Mouse (Mus musculus): ENCODE data around the gene Anapc16.
A peak's percentile ranks its signal among the peaks of the same experiment; 100 is the strongest.

The Anapc16 gene

GRCm38 (mm10) chr10:59971813-59972212, 31.1 kb downstream of the Anapc16 start:
- DNase-seq (ENCODE audit: low spot score in 2 of 2), result no peak

GRCm38 (mm10) chr10:59970450-59971062, 32.4 kb downstream of the Anapc16 start:
- no peak for DNase-seq (ENCODE audit: low spot score in 2 of 2)

- peak in 1 of 2 experiments; percentile 61 for DNase-seq (ENCODE audit: low spot score in 2 of 2)
Observed at GRCm38 (mm10) chr10:59969821-59970449, 33.0 kb downstream of the Anapc16 start.

- DNase-seq (ENCODE audit: low spot score in 2 of 2), result no peak
Observed at GRCm38 (mm10) chr10:59967309-59967942, 35.5 kb downstream of the Anapc16 start.

DNA sequence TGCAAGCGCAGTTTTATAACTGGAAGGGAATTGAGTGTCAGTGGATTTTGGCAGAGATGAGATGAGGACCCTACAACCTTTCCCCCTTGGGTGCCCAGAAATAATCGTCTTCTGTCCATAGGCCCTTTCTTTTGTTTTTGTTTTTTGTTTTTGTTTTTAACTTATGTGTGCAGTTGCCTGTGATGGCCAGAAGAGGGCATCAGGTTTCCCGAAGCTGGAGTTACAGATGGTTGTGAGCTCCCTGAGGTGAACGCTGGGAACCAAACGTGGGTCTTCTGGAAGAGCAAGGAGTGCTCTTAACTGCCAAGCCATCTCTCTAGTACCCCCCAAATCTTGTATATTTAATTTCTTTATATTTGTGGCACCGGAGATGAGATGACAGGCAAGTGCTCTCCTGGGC, 36.2 kb downstream of the Anapc16 start:
- no peak for DNase-seq (ENCODE audit: low spot score in 2 of 2)

DNA sequence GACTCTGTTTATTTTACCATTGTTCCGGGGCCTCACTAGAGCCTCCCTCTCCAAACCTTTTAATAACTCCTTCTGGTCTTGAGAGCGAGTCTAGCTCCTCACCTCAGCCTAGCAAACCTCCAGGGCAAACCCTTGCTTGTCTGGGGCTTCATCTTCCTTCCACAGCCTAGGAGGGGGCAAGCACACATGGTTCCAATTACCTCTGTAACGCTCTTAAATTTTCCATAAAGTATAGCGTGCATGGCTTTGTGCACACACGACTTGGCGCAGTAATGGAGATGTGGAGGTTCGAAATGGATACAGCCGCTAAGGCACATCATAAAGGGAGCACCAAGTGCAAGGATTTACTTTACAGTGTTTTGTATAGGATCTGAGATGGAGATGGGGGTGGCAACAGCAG, 37.1 kb downstream of the Anapc16 start:
- no peak for DNase-seq (ENCODE audit: low spot score in 2 of 2)

GRCm38 (mm10) chr10:59965362-59965695, 37.6 kb downstream of the Anapc16 start:
- no peak for DNase-seq (ENCODE audit: low spot score in 2 of 2)

DNA sequence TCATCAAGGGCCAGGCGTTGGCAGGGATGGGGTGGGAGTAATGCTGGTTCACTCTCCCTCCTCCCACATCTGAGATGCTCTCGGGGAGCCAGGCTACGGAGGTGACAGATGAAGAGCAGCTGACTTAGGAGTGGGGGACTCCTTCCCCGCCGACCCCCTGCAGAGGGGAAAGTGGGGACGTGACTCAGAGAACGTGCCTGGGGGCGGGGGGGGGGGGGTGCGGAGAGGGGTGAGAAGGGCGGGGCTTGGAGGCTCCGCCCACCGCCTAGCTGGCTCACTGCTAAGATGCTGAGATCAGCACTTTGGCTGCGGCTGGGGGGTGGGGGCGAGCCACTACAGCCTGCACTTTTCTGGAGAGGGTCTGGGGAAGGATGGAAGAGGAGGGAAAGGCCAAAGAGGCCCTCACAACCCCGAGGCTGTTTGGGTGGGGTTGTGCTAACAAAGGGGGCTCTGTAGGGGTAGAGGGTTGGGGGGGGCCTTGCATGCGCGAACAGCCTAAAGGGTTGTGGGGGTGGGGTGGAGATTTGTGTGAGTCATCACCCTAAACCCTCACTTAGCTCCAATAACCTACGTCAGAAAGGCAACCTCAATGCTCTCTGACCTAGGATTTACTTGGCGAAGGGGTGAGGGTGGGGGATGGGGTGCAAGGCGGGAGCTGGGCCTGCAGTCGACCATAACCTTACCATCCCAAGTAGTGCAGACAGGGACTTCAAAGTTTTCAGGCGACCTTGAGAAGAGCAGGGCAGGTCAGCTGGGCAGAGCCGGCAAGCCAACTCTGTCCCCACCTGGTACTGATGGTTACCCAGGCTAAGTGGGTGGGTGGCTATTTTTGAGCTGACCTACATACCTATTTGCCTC, 38.2 kb downstream of the Anapc16 start:
- DNase-seq (ENCODE audit: low spot score in 2 of 2), result no peak

GRCm38 (mm10) chr10:59963609-59964008, 39.3 kb downstream of the Anapc16 start:
- DNase-seq (ENCODE audit: low spot score in 2 of 2), result no peak

GRCm38 (mm10) chr10:59959517-59959916, 43.4 kb downstream of the Anapc16 start:
- DNase-seq (ENCODE audit: low spot score in 2 of 2), result no peak

GRCm38 (mm10) chr10:59958458-59958857, 44.5 kb downstream of the Anapc16 start:
- DNase-seq (ENCODE audit: low spot score in 2 of 2), result no peak

DNA sequence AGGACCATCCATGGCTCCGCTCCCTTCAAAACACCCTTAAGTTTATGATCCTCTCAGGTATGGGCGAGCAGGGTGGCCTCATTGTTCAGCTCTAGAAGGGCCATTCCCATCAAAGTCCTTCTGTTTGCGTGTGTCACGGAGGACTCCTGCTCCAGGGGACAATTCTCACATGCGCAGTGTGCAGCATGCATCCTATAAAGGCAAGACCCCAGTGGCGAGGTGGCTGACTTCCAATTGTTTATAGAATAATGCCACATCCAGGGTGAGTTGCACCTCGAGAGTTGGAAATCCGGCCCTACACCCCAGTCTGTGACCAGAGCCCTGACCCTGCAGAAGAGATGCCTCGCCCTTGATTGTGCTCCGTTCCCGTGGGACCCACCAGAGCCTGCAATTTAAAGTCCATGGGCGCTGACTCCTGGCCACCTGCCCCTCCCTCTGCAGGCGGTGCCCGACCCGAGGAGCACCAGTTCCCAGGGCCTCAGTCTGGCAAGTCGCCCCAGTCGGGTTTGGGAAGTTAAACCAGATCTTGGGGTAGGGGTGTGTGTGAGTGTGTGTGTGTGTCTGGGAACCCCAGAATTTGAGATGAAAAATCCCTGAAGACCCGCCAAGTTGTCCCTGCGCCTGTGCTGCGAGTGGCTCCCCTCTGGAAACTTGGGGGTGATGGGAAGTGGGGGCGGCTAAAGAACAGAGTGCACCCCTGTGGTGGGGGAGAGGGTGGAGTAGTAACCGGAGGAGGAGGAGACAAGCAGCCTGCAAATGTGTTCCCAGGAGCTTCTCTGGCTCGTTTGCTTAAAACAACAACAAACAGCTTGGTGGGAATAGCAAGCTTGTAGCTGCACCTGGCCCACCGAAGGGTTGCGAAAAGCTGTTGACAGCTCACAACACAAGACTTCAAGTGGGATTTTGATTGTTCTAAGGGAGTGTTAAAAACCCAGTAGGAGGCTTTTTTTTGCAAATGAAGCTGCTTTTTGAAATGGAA, 45.5 kb downstream of the Anapc16 start:
- no peak for DNase-seq (ENCODE audit: low spot score in 2 of 2)

DNA sequence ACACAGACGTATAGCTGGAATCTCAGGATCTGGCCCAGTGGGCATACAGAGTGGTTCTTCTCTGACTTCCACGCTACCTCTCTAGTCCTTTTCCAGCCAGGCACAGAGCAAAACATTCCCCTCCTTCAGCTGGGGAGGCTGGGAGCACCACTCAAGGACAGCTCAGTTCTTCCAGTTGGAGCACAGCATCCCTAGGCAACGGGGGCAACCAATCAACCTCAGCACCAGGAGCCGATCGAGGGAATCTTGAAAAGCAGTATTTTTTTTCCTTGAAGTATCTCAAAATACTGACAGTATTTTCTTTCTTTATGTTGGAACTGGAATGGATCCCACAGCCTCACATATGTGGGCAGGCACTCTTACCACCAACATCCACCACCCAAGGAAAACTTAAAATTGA, 46.3 kb downstream of the Anapc16 start:
- DNase-seq (ENCODE audit: low spot score in 2 of 2), result no peak

- DNase-seq (ENCODE audit: low spot score in 2 of 2), result no peak
Observed at GRCm38 (mm10) chr10:59953564-59954039, 49.3 kb downstream of the Anapc16 start.

DNA sequence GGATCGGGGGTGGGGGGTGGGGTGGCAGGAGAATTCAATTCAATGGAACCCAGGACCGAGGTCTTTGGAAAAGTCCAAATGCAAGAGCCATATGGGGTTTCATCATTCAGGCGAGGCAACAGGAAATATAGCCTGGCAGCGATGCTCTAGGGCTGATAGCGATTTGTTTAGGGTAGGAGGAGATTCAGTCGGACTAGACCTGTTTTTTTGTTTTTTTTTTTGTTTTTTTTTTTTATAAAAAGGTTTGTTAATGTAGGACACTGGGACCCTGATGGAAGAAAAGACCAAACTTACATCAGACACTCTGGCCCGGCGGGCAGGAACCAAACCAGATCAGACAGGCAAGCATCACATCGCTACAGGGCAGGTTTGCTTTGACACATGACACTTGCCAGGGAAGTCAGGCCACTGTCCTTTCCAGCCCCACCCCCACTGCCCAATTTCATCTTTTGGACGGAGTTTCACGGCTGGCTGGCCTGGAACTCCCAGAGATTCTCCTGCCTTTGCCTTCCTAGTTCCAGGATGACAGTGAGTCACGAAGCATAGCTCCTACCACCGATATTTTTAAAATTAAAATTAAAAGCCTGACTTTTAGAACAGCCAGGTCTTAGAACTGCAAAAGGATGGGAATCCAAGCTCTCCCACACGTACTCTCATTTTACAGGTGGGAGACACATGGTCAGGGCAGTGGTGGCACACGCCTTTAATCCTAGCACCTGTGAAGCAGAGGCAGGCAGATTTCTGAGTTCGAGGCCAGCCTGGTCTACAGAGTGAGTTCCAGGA, 50.0 kb downstream of the Anapc16 start:
- no peak for DNase-seq (ENCODE audit: low spot score in 2 of 2)

- peak in 1 of 2 experiments; percentile 47 for DNase-seq (ENCODE audit: low spot score in 2 of 2)
Observed at GRCm38 (mm10) chr10:59952152-59952780, 50.7 kb downstream of the Anapc16 start.

GRCm38 (mm10) chr10:59951211-59952151, 51.5 kb downstream of the Anapc16 start, which contains the start of gene Ddit4:
TSS of gene Ddit4 (minus strand) at chr10:59951834.
- DNase-seq (ENCODE audit: low spot score in 2 of 2), result peak; percentile 99 to 100

DNA sequence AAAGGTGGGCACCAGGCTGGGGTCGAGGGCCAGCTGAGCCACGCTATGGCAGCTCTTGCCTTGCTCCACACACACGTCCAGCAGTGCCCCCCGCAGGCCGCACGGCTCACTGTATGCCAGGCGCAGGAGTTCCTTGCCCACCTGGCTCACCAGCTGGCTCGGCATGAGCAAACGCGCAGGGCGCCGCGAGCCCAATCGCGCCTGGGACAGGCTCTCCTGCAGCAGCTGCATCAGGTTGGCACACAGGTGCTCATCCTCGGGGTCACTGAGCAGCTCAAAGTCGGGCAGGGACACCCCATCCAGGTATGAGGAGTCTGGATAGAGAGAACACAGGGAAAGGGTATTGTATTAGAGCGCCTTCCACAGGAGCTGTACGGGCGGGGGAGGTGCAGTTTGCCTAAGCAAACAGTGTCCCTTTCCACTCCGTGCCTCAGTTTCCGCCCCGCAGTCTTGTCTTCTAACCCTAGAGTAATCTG, 52.2 kb downstream of the Anapc16 start:
- DNase-seq (ENCODE audit: low spot score in 2 of 2), result peak; percentile 71 to 75

All from frontal cortex, postnatal 25 days (tissue).